Comparison of ENCODE assay signal across 9 mouse cellular contexts in genomic region chr4:58671406-58672035, GRCm38 (mm10).
DNase-seq lines count a peak whose midpoint lies in the region; ATAC-seq lines count a peak whose summit lies in the region.
"Had no signal": no experiment of that assay in that cellular context is flagged by ENCODE, and none has a peak within 500 bp of the region (broad histone marks: within the 10 kb centered on the region; RNA-seq: fewer than 3 reads in every experiment).

No protein-coding gene starts in this region.

- H3K9me3 ChIP-seq in lung, embryonic 15.5 days, result no peaks in the 10 kb centered on the region
- H3K9me3 ChIP-seq in forebrain, embryonic 15.5 days, result 0 out of 2 replicates have a peak, but pooled peaks cover 3% of the 10 kb centered on the region

- peaks cover 22% of the 10 kb centered on the region for H3K4me1 ChIP-seq in lung, embryonic 15.5 days
- no peaks in the 10 kb centered on the region; the same call in 1 of the 2 replicates for H3K4me1 ChIP-seq in brown adipose tissue, adult 24 weeks (ENCODE audit: control insufficient read depth, insufficient read depth, insufficient read length, low read length)
- peaks cover 24% of the 10 kb centered on the region for H3K4me1 ChIP-seq in forebrain, embryonic 15.5 days

- peak overlapping the region; percentile 15 for H3K4me3 ChIP-seq in lung, embryonic 15.5 days
- peak overlapping the region; percentile 26 for H3K4me3 ChIP-seq in brown adipose tissue, adult 24 weeks (ENCODE audit: insufficient read depth, low read depth, low read length)
- H3K4me3 ChIP-seq in forebrain, embryonic 15.5 days, result no peak overlapping the region
- H3K4me3 ChIP-seq: erythroblast, embryonic 14.5 days had no signal

- no peak overlapping the region for H3K9ac ChIP-seq in lung, embryonic 15.5 days
- H3K9ac ChIP-seq in forebrain, embryonic 15.5 days (replicated peaks), result no peak overlapping the region

- no peaks in the 10 kb centered on the region for H3K27me3 ChIP-seq in lung, embryonic 15.5 days
- H3K27me3 ChIP-seq in forebrain, embryonic 15.5 days, result no peaks in the 10 kb centered on the region

- peak overlapping the region; percentile 47 for H3K4me2 ChIP-seq in lung, embryonic 15.5 days
- peak overlapping the region; percentile 26 for H3K4me2 ChIP-seq in forebrain, embryonic 15.5 days (replicated peaks)

- DNase-seq in lung, adult 18-20 months, result no peak
- peak; percentile 48 for DNase-seq in retina, embryonic 14.5 days (ENCODE audit: low spot score)
- no peak for DNase-seq in spleen, postnatal 4 days (ENCODE audit: low spot score in 2 of 2)
- no peak for DNase-seq in adipocyte (ENCODE audit: low spot score)
- no peak for DNase-seq in left cerebral cortex, adult 18-20 months (ENCODE audit: low spot score in 2 of 2)

- no peaks in the 10 kb centered on the region for H3K36me3 ChIP-seq in lung, embryonic 15.5 days
- no peaks in the 10 kb centered on the region for H3K36me3 ChIP-seq in forebrain, embryonic 15.5 days

- ATAC-seq in lung, embryonic 15.5 days (ENCODE audit: borderline replicate concordance, extremely low read depth, low FRiP score, low TSS enrichment), result no peak
- ATAC-seq in forebrain, embryonic 15.5 days (replicated peaks), result no peak; the same call in 1 of the 2 replicates

- 28% methylated on average over 14 of the region's 14 CpGs for WGBS in lung, embryonic 15.5 days
- WGBS in forebrain, embryonic 15.5 days, result 33% methylated on average over 14 of the region's 14 CpGs

- no peak overlapping the region for H3K27ac ChIP-seq in lung, embryonic 15.5 days
- H3K27ac ChIP-seq in brown adipose tissue, adult 24 weeks (replicated peaks; ENCODE audit: low read depth, low read length), result no peak overlapping the region
- peak overlapping the region; percentile 46; the same call in 1 of the 2 replicates for H3K27ac ChIP-seq in forebrain, embryonic 15.5 days (replicated peaks)
